Mouse (Mus musculus) MEL (cell line): Measurements from ENCODE around the gene Gm29609. TPM values are rescaled to one million over a fixed set of nuclear protein-coding genes. Genes with fewer than 3 reads are reported as not detected.

Experiments used
- DNase-seq: peaks from one replicate; pipeline ENCODE4 v3.0.0; 2011; ENCODE audit warnings: low read depth, low spot score
- H3K27ac ChIP-seq: 2 replicates; pipeline ENCODE4 v1.5.1; 2012; ENCODE audit warnings: low read depth, mild to moderate bottlenecking, control low read depth, low read length, moderate library complexity; ENCODE audit not compliant: control insufficient read depth
- H3K27me3 ChIP-seq, 2 experiments: fragments of 150-350 bp in 1 of 2; sonication (generic) in 1 of 2; 2 replicates each; pipeline ENCODE4 v1.6.1; 2012; ENCODE audit warnings: low read length in 2 of 2, mild to moderate bottlenecking in 2 of 2, improper control_type of control experiment in 1 of 2, moderate library complexity in 1 of 2; ENCODE audit not compliant: insufficient read depth in 2 of 2, control insufficient read depth in 1 of 2
- H3K36me3 ChIP-seq, 2 experiments: 2 replicates each; pipeline ENCODE4 v1.6.1; 2012 to 2014; ENCODE audit warnings: low read length in 2 of 2, improper control_type of control experiment in 1 of 2, inconsistent platforms in 1 of 2, mild to moderate bottlenecking in 1 of 2; ENCODE audit not compliant: insufficient read depth in 2 of 2, control insufficient read depth in 1 of 2
- H3K4me1 ChIP-seq, 2 experiments: fragments of 150-350 bp in 1 of 2; sonication (generic) in 1 of 2; 2 replicates each; pipeline ENCODE4 v1.6.1; 2012; ENCODE audit warnings: low read length in 2 of 2, improper control_type of control experiment in 1 of 2, mild to moderate bottlenecking in 1 of 2; ENCODE audit not compliant: insufficient read depth in 2 of 2, control insufficient read depth in 1 of 2
- H3K4me3 ChIP-seq, 2 experiments: fragments of 150-350 bp in 1 of 2; sonication (generic) in 1 of 2; 2 replicates each; pipeline ENCODE4 v1.5.1; 2012; ENCODE audit warnings: low read depth in 2 of 2, low read length in 2 of 2, mild to moderate bottlenecking in 2 of 2, moderate library complexity in 2 of 2, control low read depth in 1 of 2, improper control_type of control experiment in 1 of 2; ENCODE audit not compliant: control insufficient read depth in 1 of 2, insufficient read depth in 1 of 2
- H3K79me2 ChIP-seq: 2 replicates; pipeline ENCODE4 v1.6.1; 2012; ENCODE audit warnings: mild to moderate bottlenecking, low read length, moderate library complexity; ENCODE audit not compliant: control insufficient read depth, poor library complexity, insufficient read depth
- H3K9ac ChIP-seq: 2 replicates; pipeline ENCODE4 v1.6.1; 2012; ENCODE audit warnings: low read depth, mild to moderate bottlenecking, control low read depth, low read length, moderate library complexity; ENCODE audit not compliant: control insufficient read depth, poor library complexity, severe bottlenecking
- H3K9me3 ChIP-seq: fragments of 150-350 bp; sonication (generic); replicated peaks from 2 replicates; pipeline ENCODE4 v1.6.1; 2012; ENCODE audit warnings: mild to moderate bottlenecking, low read length, improper control_type of control experiment, moderate library complexity; ENCODE audit not compliant: insufficient read depth
- EP300 ChIP-seq, 2 experiments: IDR thresholded peaks; 2 replicates each; pipeline ENCODE4 v1.6.1; 2011; ENCODE audit warnings: improper control_type of control experiment in 2 of 2, low read length in 2 of 2, low read depth in 1 of 2, mild to moderate bottlenecking in 1 of 2
- ETS1 ChIP-seq: IDR thresholded peaks from 2 replicates; pipeline ENCODE4 v1.6.1; 2012; ENCODE audit warnings: low read depth, mild to moderate bottlenecking, inconsistent platforms, low read length, improper control_type of control experiment, moderate library complexity
- GATA1 ChIP-seq: IDR thresholded peaks from 2 replicates; pipeline ENCODE4 v1.6.1; 2011; ENCODE audit warnings: low read depth, low read length, improper control_type of control experiment
- HCFC1 ChIP-seq: IDR thresholded peaks from 2 replicates; pipeline ENCODE4 v1.6.1; 2012; ENCODE audit warnings: low read depth, mild to moderate bottlenecking, inconsistent platforms, low read length, improper control_type of control experiment, moderate library complexity
- JUND ChIP-seq: IDR thresholded peaks from 2 replicates; pipeline ENCODE4 v1.6.1; 2011; ENCODE audit warnings: low read depth, mild to moderate bottlenecking, improper control_type of control experiment, low read length
- MAFK ChIP-seq: IDR thresholded peaks from 2 replicates; pipeline ENCODE4 v1.6.1; 2011; ENCODE audit warnings: low read depth, mild to moderate bottlenecking, low read length, improper control_type of control experiment, borderline replicate concordance
- MXI1 ChIP-seq: IDR thresholded peaks from 2 replicates; pipeline ENCODE4 v1.6.1; 2011; ENCODE audit warnings: mild to moderate bottlenecking, low read depth, low read length, improper control_type of control experiment
- MYB ChIP-seq: IDR thresholded peaks from 2 replicates; pipeline ENCODE4 v1.6.1; 2011; ENCODE audit warnings: mild to moderate bottlenecking, low read depth, low read length, improper control_type of control experiment
- MYC ChIP-seq: IDR thresholded peaks from 2 replicates; pipeline ENCODE4 v1.6.1; 2011; ENCODE audit warnings: low read depth, mild to moderate bottlenecking, low read length, improper control_type of control experiment, moderate library complexity
- NRF1 ChIP-seq: IDR thresholded peaks from 2 replicates; pipeline ENCODE4 v1.6.1; 2014; ENCODE audit warnings: low read depth, mild to moderate bottlenecking, inconsistent platforms, low read length, improper control_type of control experiment, moderate library complexity; ENCODE audit not compliant: poor library complexity, insufficient read depth, severe bottlenecking
- POLR2A ChIP-seq, 2 experiments: IDR thresholded peaks; 2 replicates each; pipeline ENCODE4 v1.6.1; 2011 to 2012; ENCODE audit warnings: low read length in 2 of 2, mild to moderate bottlenecking in 2 of 2, control low read depth in 1 of 2, improper control_type of control experiment in 1 of 2, low read depth in 1 of 2, moderate library complexity in 1 of 2; ENCODE audit not compliant: control insufficient read depth in 1 of 2, insufficient read depth in 1 of 2, poor library complexity in 1 of 2
- POLR2AphosphoS5 ChIP-seq: IDR thresholded peaks from 2 replicates; pipeline ENCODE4 v1.6.1; 2012; ENCODE audit warnings: low read depth, borderline replicate concordance, mild to moderate bottlenecking, inconsistent platforms, low read length, moderate library complexity, mixed read lengths
- SIN3A ChIP-seq: IDR thresholded peaks from 2 replicates; pipeline ENCODE4 v1.6.1; 2012; ENCODE audit warnings: low read length, improper control_type of control experiment, inconsistent platforms
- SMC3 ChIP-seq: IDR thresholded peaks from 2 replicates; pipeline ENCODE4 v1.6.1; 2011; ENCODE audit warnings: low read depth, low read length, improper control_type of control experiment
- TAL1 ChIP-seq: IDR thresholded peaks from 2 replicates; pipeline ENCODE4 v1.6.1; 2012; ENCODE audit warnings: mild to moderate bottlenecking, inconsistent platforms, low read length, moderate library complexity, mixed read lengths
- TCF12 ChIP-seq: IDR thresholded peaks from 2 replicates; pipeline ENCODE4 v1.6.1; 2014; ENCODE audit warnings: low read depth, mild to moderate bottlenecking, inconsistent platforms, low read length, improper control_type of control experiment, moderate library complexity
- USF2 ChIP-seq, 2 experiments: IDR thresholded peaks; 2 replicates each; pipeline ENCODE4 v1.6.1; 2011 to 2012; ENCODE audit warnings: improper control_type of control experiment in 2 of 2, low read length in 2 of 2, borderline replicate concordance in 1 of 2, inconsistent platforms in 1 of 2, low read depth in 1 of 2, mild to moderate bottlenecking in 1 of 2; ENCODE audit not compliant: insufficient read depth in 1 of 2
- ZC3H11A ChIP-seq: IDR thresholded peaks from 2 replicates; pipeline ENCODE4 v1.6.1; 2012; ENCODE audit warnings: low read depth, mild to moderate bottlenecking, inconsistent platforms, low read length, improper control_type of control experiment
- ZKSCAN1 ChIP-seq: IDR thresholded peaks from 2 replicates; pipeline ENCODE4 v1.6.1; 2012; ENCODE audit warnings: low read depth, mild to moderate bottlenecking, inconsistent platforms, low read length, improper control_type of control experiment, moderate library complexity
- ZNF384 ChIP-seq: IDR thresholded peaks from 2 replicates; pipeline ENCODE4 v1.6.1; 2012; ENCODE audit warnings: low read depth, mild to moderate bottlenecking, inconsistent platforms, low read length, improper control_type of control experiment
- polyA plus RNA-seq, 2 experiments: library from polyadenylated mRNA; stranded (reverse) in 1 of 2; unstranded in 1 of 2; fragments of >175 nt in 1 of 2; fragments of >200 nt in 1 of 2; gene quantifications; 2 replicates each; pipeline versions ENCODE4 v1.2.1 to v1.2.4; 2012; ENCODE audit warnings: low replicate concordance in 2 of 2, low read depth in 1 of 2; ENCODE audit not compliant: insufficient read length in 2 of 2, insufficient read depth in 1 of 2, missing spikeins in 1 of 2
- total RNA-seq: library from RNA; depleted of rRNA; stranded (reverse); fragments of 300-350 nt; gene quantifications from 2 replicates; pipeline ENCODE4 v1.2.3, GENCODE M21; 2012

Gene Gm29609
- total and polyA plus RNA-seq, 3 experiments, result 5.0 to 6.4 TPM; not detected in 1

- TF ChIP-seq SMC3 (peak; percentile 67), MAFK (no peak)
- TF ChIP-seq, all 39 proteins: peak for 10
Observed at GRCm38 (mm10) chr5:31188223-31188840, 8.6 kb upstream of the Gm29609 start (continued).

GRCm38 (mm10) chr5:31183678-31184077, 4.0 kb upstream of the Gm29609 start:
- no peak overlapping the region for H3K9ac ChIP-seq
- TF ChIP-seq JUND, result no peak
- TF ChIP-seq GATA1, result peak; percentile 78
- no peak for TF ChIP-seq MYB
- no peak; the same call in 1 of the 2 replicates for TF ChIP-seq MXI1
- TF ChIP-seq SIN3A, result peak; percentile 58
- TF ChIP-seq USF2 (IDR thresholded peaks at IDR 0.05; ENCODE audit: borderline replicate concordance in 1 of 2, insufficient read depth in 1 of 2, low read depth in 1 of 2, low read length in 2 of 2), result no peak
- TF ChIP-seq MYC, result 0 out of 2 replicates have a peak, but pooled peaks have one; percentile 26
- peak; percentile 84 for TF ChIP-seq TCF12
- peak; percentile 89 for TF ChIP-seq ZNF384
- no peak for TF ChIP-seq ZC3H11A
- peak; percentile 59 for TF ChIP-seq TAL1
- peak; percentile 25; the same call in 1 of the 2 replicates for TF ChIP-seq HCFC1
- peak; percentile 69 for TF ChIP-seq ETS1
- peak; percentile 61 to 74 for TF ChIP-seq EP300 (IDR thresholded peaks at IDR 0.05; ENCODE audit: low read depth in 1 of 2, low read length in 2 of 2)
- no peak for TF ChIP-seq POLR2A (IDR thresholded peaks at IDR 0.05; ENCODE audit: control insufficient read depth in 1 of 2, insufficient read depth in 1 of 2, low read depth in 1 of 2, low read length in 2 of 2, poor library complexity in 1 of 2)
- no peak for TF ChIP-seq POLR2AphosphoS5
- TF ChIP-seq MAFK, result 0 out of 2 replicates have a peak, but pooled peaks have one; percentile 23
- no peak for TF ChIP-seq NRF1
- no peak for TF ChIP-seq ZKSCAN1
- TF ChIP-seq, all 39 proteins: peak for 10
- DNase-seq, result peak; percentile 75
- no peak overlapping the region for H3K27ac ChIP-seq
- peaks cover 16 to 23% of the 10 kb centered on the region in 2 experiments for H3K4me1 ChIP-seq
- H3K27me3 ChIP-seq, result no peaks in the 10 kb centered on the region
- H3K36me3 ChIP-seq, result peaks cover 5 to 28% of the 10 kb centered on the region in 2 experiments
- H3K4me3 ChIP-seq, result 0 out of 4 replicates have a peak overlapping the region, but pooled peaks of 1 of the 2 experiments have one; percentile 12
- H3K79me2 ChIP-seq, result peaks cover 15% of the 10 kb centered on the region
- H3K9me3 ChIP-seq, result no peaks in the 10 kb centered on the region
